ENCODE assay signal across 13 mouse cellular contexts in the genomic region with DNA sequence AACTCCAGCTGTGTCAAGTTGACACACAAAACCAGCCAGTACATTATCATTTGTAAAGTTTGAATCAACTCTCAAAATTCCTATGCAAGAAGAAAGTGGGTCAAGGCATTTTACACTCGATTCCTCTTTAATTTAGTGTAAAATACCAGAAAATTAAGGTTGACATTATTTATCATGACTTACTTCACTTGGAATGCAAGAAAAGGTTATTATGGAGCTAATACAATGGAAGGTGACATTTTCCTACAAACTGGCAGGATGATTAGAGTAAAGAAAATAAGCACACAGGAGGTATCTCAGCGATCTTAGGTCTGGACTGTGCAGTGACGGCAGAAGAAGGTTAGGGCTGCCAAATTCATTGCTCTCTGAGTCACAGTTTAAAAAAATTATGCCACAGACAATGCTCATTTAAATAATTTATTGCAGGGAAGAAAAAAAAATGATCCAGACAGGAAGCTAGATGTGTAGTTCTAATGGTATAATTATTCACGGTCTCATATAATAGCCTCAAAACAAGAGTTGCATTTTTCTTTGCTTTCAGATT.
"Had no signal": no experiment of that assay in that cellular context is flagged by ENCODE, and none has a peak within 500 bp of the region (broad histone marks: within the 10 kb centered on the region; RNA-seq: fewer than 3 reads in every experiment).

No protein-coding gene starts in this region.

- H3K9ac ChIP-seq: liver, embryonic 13.5 days; midbrain, embryonic 12.5 days; midbrain, embryonic 15.5 days; stomach, embryonic 15.5 days had no signal

- H3K9me3 ChIP-seq: liver, embryonic 13.5 days; midbrain, embryonic 12.5 days; midbrain, embryonic 15.5 days; stomach, embryonic 15.5 days had no signal

- H3K4me2 ChIP-seq: liver, embryonic 13.5 days; midbrain, embryonic 12.5 days; midbrain, embryonic 15.5 days; stomach, embryonic 15.5 days had no signal

- H3K36me3 ChIP-seq: liver, embryonic 13.5 days; midbrain, embryonic 12.5 days; midbrain, embryonic 15.5 days; stomach, embryonic 15.5 days had no signal

- H3K4me3 ChIP-seq: liver, embryonic 13.5 days; midbrain, embryonic 12.5 days; midbrain, embryonic 15.5 days; stomach, embryonic 15.5 days had no signal

- ATAC-seq: midbrain, embryonic 15.5 days had no signal

- H3K4me1 ChIP-seq: liver, embryonic 13.5 days; midbrain, embryonic 12.5 days; midbrain, embryonic 15.5 days; stomach, embryonic 15.5 days had no signal

- H3K27me3 ChIP-seq: liver, embryonic 13.5 days; midbrain, embryonic 12.5 days; midbrain, embryonic 15.5 days; stomach, embryonic 15.5 days had no signal

- H3K27ac ChIP-seq: liver, embryonic 13.5 days; midbrain, embryonic 12.5 days; midbrain, embryonic 15.5 days; stomach, embryonic 15.5 days had no signal

- DNase-seq: kidney, adult 9 months; kidney, postnatal 14 days; kidney, postnatal 4 days; liver, embryonic 13.5 days; lung, adult 2 months; lung, postnatal 14 days; lung, postnatal 4 days; right cerebral cortex, postnatal 25 days; spleen, adult 18-20 months; thymus, postnatal 36 days had no signal
